Mouse (Mus musculus) WW6 (cell line): ENCODE data around the gene Foxl1.
"Not testable (repeated sequence)": the region's sequence is repeated elsewhere in the genome, so short reads cannot be mapped to it uniquely, and the experiment has no call there.

Experiments
- DNase-seq: peaks from one replicate; pipeline ENCODE4 v3.0.0-alpha.2; 2013; ENCODE audit warnings: low read depth, low spot score

Gene Foxl1

GRCm38 (mm10) chr8:121125311-121125876 lies 2.3 kb upstream of the Foxl1 start:
- peak; percentile 87 for DNase-seq

GRCm38 (mm10) chr8:121126191-121126590 lies 1.5 kb upstream of the Foxl1 start:
- no peak for DNase-seq

GRCm38 (mm10) chr8:121126694-121127093 lies 1.0 kb upstream of the Foxl1 start:
- DNase-seq: no peak

GRCm38 (mm10) chr8:121127291-121127701 lies 444 bp upstream of the Foxl1 start:
- DNase-seq: no peak

- no peak for DNase-seq
These were observed 958 bp downstream of the Foxl1 start for GRCm38 (mm10) chr8:121128531-121129264.

GRCm38 (mm10) chr8:121129265-121129940 lies 1.7 kb downstream of the Foxl1 start:
- no peak for DNase-seq

- DNase-seq: no peak
These were observed 2.8 kb downstream of the Foxl1 start for GRCm38 (mm10) chr8:121130522-121130921.

GRCm38 (mm10) chr8:121132961-121133513 lies 5.3 kb downstream of the Foxl1 start:
- no peak for DNase-seq

GRCm38 (mm10) chr8:121134102-121134501 lies 6.4 kb downstream of the Foxl1 start:
- DNase-seq: no peak

GRCm38 (mm10) chr8:121134512-121134911 lies 6.8 kb downstream of the Foxl1 start:
- DNase-seq: no peak

GRCm38 (mm10) chr8:121136856-121137255 lies 9.1 kb downstream of the Foxl1 start:
- DNase-seq: no peak

GRCm38 (mm10) chr8:121145457-121146134 lies 17.9 kb downstream of the Foxl1 start:
- DNase-seq: not testable (repeated sequence)

- no peak for DNase-seq
These were observed 20.9 kb downstream of the Foxl1 start for GRCm38 (mm10) chr8:121148573-121149083.

GRCm38 (mm10) chr8:121152394-121152793 lies 24.7 kb downstream of the Foxl1 start:
- no peak for DNase-seq

GRCm38 (mm10) chr8:121156990-121157491 lies 29.3 kb downstream of the Foxl1 start:
- DNase-seq: no peak

GRCm38 (mm10) chr8:121158812-121159211 lies 31.1 kb downstream of the Foxl1 start:
- no peak for DNase-seq

GRCm38 (mm10) chr8:121161437-121161836 lies 33.7 kb downstream of the Foxl1 start:
- no peak for DNase-seq

GRCm38 (mm10) chr8:121162413-121162812 lies 34.7 kb downstream of the Foxl1 start:
- no peak for DNase-seq

GRCm38 (mm10) chr8:121162906-121163695 lies 35.4 kb downstream of the Foxl1 start:
- no peak for DNase-seq

- no peak for DNase-seq
These were observed 36.3 kb downstream of the Foxl1 start for GRCm38 (mm10) chr8:121164017-121164469.

GRCm38 (mm10) chr8:121168033-121168432 lies 40.3 kb downstream of the Foxl1 start:
- no peak for DNase-seq
